Mouse (Mus musculus) kidney, embryonic 14.5 days (tissue): ENCODE results near the gene Tmem254b. TPM values are rescaled to one million over a fixed set of nuclear protein-coding genes. Genes with fewer than 3 reads are reported as not detected.
"Not testable (repeated sequence)": the region's sequence is repeated elsewhere in the genome, so short reads cannot be mapped to it uniquely, and the experiment has no call there.

Experiments
- ATAC-seq: fragments of 200-750 bp; cut with Nextera tagmentation; 2 replicates; pipeline ENCODE4 v1.8.0; 2017; ENCODE audit warnings: moderate number of reproducible peaks, mild to moderate bottlenecking, moderate TSS enrichment, moderate library complexity; ENCODE audit not compliant: low FRiP score, low TSS enrichment
- H3K27ac ChIP-seq: fragments of 300-500 bp; sonication (generic); 2 replicates; pipeline ENCODE4 v1.5.1; 2014; ENCODE audit warnings: low read depth, mild to moderate bottlenecking, low read length, moderate library complexity, mixed read lengths
- H3K27me3 ChIP-seq: fragments of 300-500 bp; sonication (generic); 2 replicates; pipeline ENCODE4 v1.6.1; 2014; ENCODE audit warnings: mild to moderate bottlenecking, low read length; ENCODE audit not compliant: control insufficient read depth, insufficient read depth
- H3K36me3 ChIP-seq: fragments of 300-500 bp; sonication (generic); 2 replicates; pipeline ENCODE4 v1.6.1; 2014; ENCODE audit warnings: low read length, mixed read lengths; ENCODE audit not compliant: control insufficient read depth, insufficient read depth
- H3K4me1 ChIP-seq: fragments of 300-500 bp; sonication (generic); 2 replicates; pipeline ENCODE4 v1.6.1; 2014; ENCODE audit warnings: low read length, mixed read lengths; ENCODE audit not compliant: control insufficient read depth, insufficient read depth
- H3K4me2 ChIP-seq: fragments of 300-500 bp; sonication (generic); replicated peaks from 2 replicates; pipeline ENCODE4 v1.6.1; 2014; ENCODE audit warnings: low read depth, mild to moderate bottlenecking, low read length
- H3K4me3 ChIP-seq: fragments of 300-500 bp; sonication (generic); 2 replicates; pipeline ENCODE4 v1.5.1; 2014; ENCODE audit warnings: mild to moderate bottlenecking, low read length
- H3K9ac ChIP-seq: fragments of 300-500 bp; sonication (generic); 2 replicates; pipeline ENCODE4 v1.6.1; 2014; ENCODE audit warnings: low read depth, mild to moderate bottlenecking, low read length, moderate library complexity
- H3K9me3 ChIP-seq: fragments of 300-500 bp; sonication (generic); 2 replicates; pipeline ENCODE4 v1.6.1; 2016; ENCODE audit warnings: low read length; ENCODE audit not compliant: control insufficient read depth
- WGBS: fragments of 180-500 bp; shearing (Covaris S2); extraction: QIAGEN DNeasy Blood & Tissue Kit; methylation state at CpG from one replicate; pipeline ENCODE4 v1.1.7; 2014; 5-methylcytosine and 5-hydroxymethylcytosine counted together
- polyA plus RNA-seq: library from polyadenylated mRNA; unstranded; fragments of >200 nt; fragmentation: Nextera tagmentation; extraction: Ambion mirVana; gene quantifications from 2 replicates; pipeline ENCODE4 v1.2.1, GENCODE M21; 2014

The Tmem254b gene
- polyA plus RNA-seq, 1 experiment from 2014 or later, result 29.4 TPM

DNA sequence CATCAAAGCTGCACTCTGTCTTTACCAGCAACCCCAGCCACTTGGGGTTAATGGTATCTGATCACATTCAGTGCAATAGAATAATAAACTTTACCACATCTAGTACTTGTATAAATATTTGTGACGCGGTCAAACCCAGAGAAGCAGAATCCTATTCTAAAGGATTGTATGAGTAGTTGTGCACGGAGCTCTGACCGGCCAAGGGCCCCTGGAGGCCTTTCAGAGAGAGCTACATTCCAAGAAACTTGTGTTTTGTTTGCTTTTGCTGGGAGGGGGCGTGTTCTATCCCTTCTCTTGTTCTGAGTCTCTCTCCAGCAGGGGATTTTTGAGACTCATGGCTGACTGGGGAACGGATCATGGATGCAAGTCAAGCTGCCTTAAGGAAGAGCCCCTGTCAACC lies 31.8 kb downstream of the Tmem254b start:
- H3K36me3 ChIP-seq, H3K9ac ChIP-seq, H3K4me3 ChIP-seq, H3K4me2 ChIP-seq, H3K4me1 ChIP-seq, H3K9me3 ChIP-seq, H3K27me3 ChIP-seq, ATAC-seq, H3K27ac ChIP-seq: not testable (repeated sequence)
- WGBS, result no CpG with 5 or more reads among the region's 6 CpGs

- not testable (repeated sequence) for ATAC-seq, H3K4me1 ChIP-seq, H3K4me3 ChIP-seq, H3K4me2 ChIP-seq, H3K9ac ChIP-seq, H3K27ac ChIP-seq, H3K36me3 ChIP-seq, H3K9me3 ChIP-seq, H3K27me3 ChIP-seq
- no CpG with 5 or more reads among the region's 3 CpGs for WGBS
These were observed 32.9 kb downstream of the Tmem254b start for GRCm38 (mm10) chr14:26173955-26174354.

- H3K27me3 ChIP-seq, H3K36me3 ChIP-seq, H3K4me3 ChIP-seq, H3K9me3 ChIP-seq, H3K9ac ChIP-seq, H3K27ac ChIP-seq, H3K4me2 ChIP-seq, H3K4me1 ChIP-seq, ATAC-seq: not testable (repeated sequence)
- no CpG with 5 or more reads among the region's 12 CpGs for WGBS
These were observed 41.6 kb downstream of the Tmem254b start for GRCm38 (mm10) chr14:26165266-26165665.

- not testable (repeated sequence) for ATAC-seq, H3K36me3 ChIP-seq, H3K4me2 ChIP-seq, H3K4me3 ChIP-seq, H3K27ac ChIP-seq, H3K9ac ChIP-seq, H3K4me1 ChIP-seq, H3K27me3 ChIP-seq, H3K9me3 ChIP-seq
- WGBS, result no CpG with 5 or more reads among the region's 5 CpGs
These were observed 44.4 kb downstream of the Tmem254b start for GRCm38 (mm10) chr14:26162423-26162822.

DNA sequence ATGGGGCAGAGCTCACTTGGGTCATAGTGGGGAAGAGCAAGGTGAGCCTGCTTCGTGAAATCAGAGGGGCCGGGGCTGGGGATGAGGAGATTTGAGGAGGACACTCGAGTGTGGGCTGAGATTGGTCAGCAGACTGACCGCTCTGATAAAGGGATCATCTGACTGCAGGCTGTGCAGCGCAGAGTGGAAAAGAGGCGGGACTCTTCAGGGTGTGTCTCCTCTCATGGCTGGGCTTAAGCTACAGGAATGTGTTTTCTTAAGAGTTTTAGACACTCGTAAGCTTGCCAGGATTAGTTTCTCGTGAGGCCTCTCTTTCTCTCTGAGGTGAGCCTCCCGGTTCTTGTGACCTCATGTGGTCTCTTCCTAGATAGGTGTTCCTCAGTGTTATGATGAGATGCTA lies 45.7 kb downstream of the Tmem254b start:
- H3K4me3 ChIP-seq, H3K4me2 ChIP-seq, H3K4me1 ChIP-seq, H3K9me3 ChIP-seq, ATAC-seq, H3K36me3 ChIP-seq, H3K27ac ChIP-seq, H3K27me3 ChIP-seq, H3K9ac ChIP-seq: not testable (repeated sequence)
- no CpG with 5 or more reads among the region's 9 CpGs for WGBS

- H3K4me2 ChIP-seq, H3K4me3 ChIP-seq, H3K27ac ChIP-seq, H3K27me3 ChIP-seq, ATAC-seq, H3K4me1 ChIP-seq, H3K36me3 ChIP-seq, H3K9ac ChIP-seq, H3K9me3 ChIP-seq: not testable (repeated sequence)
- no CpG with 5 or more reads among the region's 7 CpGs for WGBS
These were observed 50.8 kb downstream of the Tmem254b start for GRCm38 (mm10) chr14:26156032-26156431.

Other genes starting within 250 kb of the Tmem254b start
- 1.2 and 1.9 TPM in 2 replicates for gene Duxbl1, start 228.5 kb downstream of the Tmem254b start, polyA plus RNA-seq
- 11.8 and 21.2 TPM in 2 replicates for gene Gm9780, start 164.3 kb downstream of the Tmem254b start, polyA plus RNA-seq
- gene Tmem254c, start 139.7 kb downstream of the Tmem254b start, polyA plus RNA-seq, result 41.4 and 41.7 TPM in 2 replicates
- not detected in 2 replicates for gene Cphx2, start 125.5 kb downstream of the Tmem254b start, polyA plus RNA-seq
- not detected in 2 replicates for gene Cphx3, start 124.7 kb downstream of the Tmem254b start, polyA plus RNA-seq
- 1.8 and 2.1 TPM in 2 replicates for gene Duxbl2, start 88.7 kb downstream of the Tmem254b start, polyA plus RNA-seq
- gene Plac9b, start 24.6 kb downstream of the Tmem254b start, polyA plus RNA-seq, result 19.9 and 21.2 TPM in 2 replicates
- gene Duxbl3, start 50.9 kb upstream of the Tmem254b start, polyA plus RNA-seq, result 0.69 TPM in 1 of 2 replicates, not detected in the other